Mouse (Mus musculus) embryo, embryonic 11.5 days (tissue): ENCODE data around the gene 2410137M14Rik.
"Not testable (repeated sequence)": the region's sequence is repeated elsewhere in the genome, so short reads cannot be mapped to it uniquely, and the experiment has no call there.

Experiments used
- DNase-seq: peaks from one replicate; pipeline ENCODE4 v3.0.0-alpha.2; 2012; ENCODE audit warnings: low read depth, low spot score

2410137M14Rik gene

GRCm38 (mm10) chr17:36993770-36994325 lies 12.8 kb upstream of the 2410137M14Rik start:
- DNase-seq, result no peak

- DNase-seq, result no peak
These were observed 11.5 kb upstream of the 2410137M14Rik start for GRCm38 (mm10) chr17:36992336-36993104.

GRCm38 (mm10) chr17:36990630-36991029 lies 9.6 kb upstream of the 2410137M14Rik start:
- DNase-seq, result not testable (repeated sequence)

GRCm38 (mm10) chr17:36989437-36989836 lies 8.4 kb upstream of the 2410137M14Rik start, which contains the start of gene H2-M5:
TSS of gene H2-M5 (minus strand) at chr17:36989537.
- no peak for DNase-seq

- no peak for DNase-seq
These were observed 7.4 kb upstream of the 2410137M14Rik start for GRCm38 (mm10) chr17:36988475-36988874.

- no peak for DNase-seq
These were observed 1.5 kb upstream of the 2410137M14Rik start for GRCm38 (mm10) chr17:36982253-36983155.

- DNase-seq, result no peak
These were observed 808 bp upstream of the 2410137M14Rik start for GRCm38 (mm10) chr17:36981845-36982244.

GRCm38 (mm10) chr17:36973271-36973787 lies 7.7 kb downstream of the 2410137M14Rik start:
- DNase-seq, result no peak

GRCm38 (mm10) chr17:36972791-36973190 lies 8.2 kb downstream of the 2410137M14Rik start:
- no peak for DNase-seq

- DNase-seq, result no peak
These were observed 9.7 kb downstream of the 2410137M14Rik start for GRCm38 (mm10) chr17:36971172-36971850.

GRCm38 (mm10) chr17:36970316-36970890 lies 10.6 kb downstream of the 2410137M14Rik start:
- DNase-seq, result no peak

GRCm38 (mm10) chr17:36966875-36967274 lies 14.2 kb downstream of the 2410137M14Rik start:
- DNase-seq, result no peak

GRCm38 (mm10) chr17:36961125-36961524 lies 19.9 kb downstream of the 2410137M14Rik start:
- no peak for DNase-seq

GRCm38 (mm10) chr17:36958884-36959283 lies 22.2 kb downstream of the 2410137M14Rik start:
- no peak for DNase-seq

- peak; percentile 98 for DNase-seq
These were observed 22.9 kb downstream of the 2410137M14Rik start, which contains the start of the genes Znrd1 and Znrd1as for GRCm38 (mm10) chr17:36957999-36958743. TSS of gene Znrd1 (minus strand) at chr17:36958559. TSS of gene Znrd1as (plus strand) at chr17:36958592.

- no peak for DNase-seq
These were observed 28.0 kb downstream of the 2410137M14Rik start for GRCm38 (mm10) chr17:36953062-36953461.

- DNase-seq, result no peak
These were observed 28.4 kb downstream of the 2410137M14Rik start for GRCm38 (mm10) chr17:36952631-36953030.

- peak; percentile 96 for DNase-seq
These were observed 29.8 kb downstream of the 2410137M14Rik start, which contains the start of gene Ppp1r11 for GRCm38 (mm10) chr17:36950981-36951947. TSS of gene Ppp1r11 (minus strand) at chr17:36951741.

GRCm38 (mm10) chr17:36949265-36949664 lies 31.8 kb downstream of the 2410137M14Rik start:
- no peak for DNase-seq
